In genomic region chr3:55307553-55308177, GRCm38 (mm10) we compare ENCODE assay signal across 9 mouse cellular contexts.
DNase-seq lines count a peak whose midpoint lies in the region; ATAC-seq and TF ChIP-seq lines count a peak whose summit lies in the region.
"Had no signal": no experiment of that assay in that cellular context is flagged by ENCODE, and none has a peak within 500 bp of the region (broad histone marks: within the 10 kb centered on the region; RNA-seq: fewer than 3 reads in every experiment).

No protein-coding gene starts in this region.

- no peak overlapping the region for H3K4me2 ChIP-seq in midbrain, embryonic 15.5 days

- peak; percentile 27 for DNase-seq in kidney, postnatal 14 days
- no peak for DNase-seq in kidney, adult 2 months
- peak; percentile 27 for DNase-seq in adrenal gland, postnatal 10 days
- DNase-seq in gonadal fat pad, adult 2 months (ENCODE audit: low read depth) = peak; percentile 5
- DNase-seq in left cerebral cortex, postnatal 25 days (ENCODE audit: low spot score in 2 of 2) = no peak
- DNase-seq in left cerebral cortex, adult 2 months (ENCODE audit: extremely low spot score in 1 of 2, low spot score in 2 of 2) = no peak
- no peak for DNase-seq in kidney, adult 11 months
- DNase-seq: cerebellum, postnatal 36 days had no signal

- no peak overlapping the region for H3K4me3 ChIP-seq in kidney, adult 2 months (ENCODE audit: insufficient read depth, low read depth, low read length)
- H3K4me3 ChIP-seq in midbrain, embryonic 15.5 days = no peak overlapping the region
- H3K4me3 ChIP-seq in left cerebral cortex, adult 2 months = no peak overlapping the region

- WGBS in kidney, adult 2 months = 49% methylated on average over 7 of the region's 7 CpGs
- WGBS in midbrain, embryonic 15.5 days = 49% methylated on average over 7 of the region's 7 CpGs

- H3K27ac ChIP-seq in kidney, adult 2 months (ENCODE audit: insufficient read depth, low read depth, low read length) = no peak overlapping the region
- no peak overlapping the region for H3K27ac ChIP-seq in midbrain, embryonic 15.5 days
- H3K27ac ChIP-seq in left cerebral cortex, adult 2 months = no peak overlapping the region

- TF ChIP-seq CTCF in kidney, adult 2 months (conservative IDR thresholded peaks at IDR 0.05; ENCODE audit: insufficient read depth, insufficient read length, low read depth, low read length) = no peak
- no peak for TF ChIP-seq CTCF in left cerebral cortex, adult 2 months (IDR thresholded peaks at IDR 0.05)

- no peaks in the 10 kb centered on the region for H3K4me1 ChIP-seq in kidney, adult 2 months (ENCODE audit: control insufficient read depth, insufficient read depth, low read length)
- peaks cover 12% of the 10 kb centered on the region for H3K4me1 ChIP-seq in midbrain, embryonic 15.5 days

- intact Hi-C loops in left cerebral cortex, postnatal 25 days (cut with DNase I) = no loop called here
- intact Hi-C loops in left cerebral cortex, adult 2 months (cut with DNase I) = no loop called here

- TF ChIP-seq POLR2A in kidney, adult 2 months (IDR thresholded peaks at IDR 0.05; ENCODE audit: low read depth, low read length) = no peak

- H3K36me3 ChIP-seq in kidney, adult 2 months (ENCODE audit: control insufficient read depth, insufficient read depth, low read length) = no peaks in the 10 kb centered on the region
- H3K36me3 ChIP-seq in midbrain, embryonic 15.5 days (replicated peaks) = no peaks in the 10 kb centered on the region

- H3K9ac ChIP-seq in midbrain, embryonic 15.5 days = no peak overlapping the region

- no peaks in the 10 kb centered on the region for H3K9me3 ChIP-seq in midbrain, embryonic 15.5 days

- ATAC-seq in midbrain, embryonic 15.5 days (replicated peaks) = peak; percentile 51; the same call in 1 of the 2 replicates

- no peaks in the 10 kb centered on the region for H3K27me3 ChIP-seq in kidney, adult 2 months (replicated peaks; ENCODE audit: control insufficient read depth, insufficient read depth, low read length)
- no peaks in the 10 kb centered on the region for H3K27me3 ChIP-seq in midbrain, embryonic 15.5 days (replicated peaks)

Comparison
In these comparisons a context has a peak if more than half of its experiments do, and no peak if none do; other contexts are left out.
1. DNase-seq: peak in kidney, postnatal 14 days (single experiment), adrenal gland, postnatal 10 days (single experiment) and gonadal fat pad, adult 2 months (single experiment); none in kidney, adult 2 months (single experiment), left cerebral cortex, postnatal 25 days (0 of 2), left cerebral cortex, adult 2 months (0 of 2) and kidney, adult 11 months (single experiment).